Mouse (Mus musculus): Measurements from ENCODE around the gene Golga2. TPM values are rescaled to one million over a fixed set of nuclear protein-coding genes. Genes with fewer than 3 reads are reported as not detected.

Gene Golga2
- polyA plus RNA-seq, 1 experiment from 2014 or later: 24.3 TPM

DNA sequence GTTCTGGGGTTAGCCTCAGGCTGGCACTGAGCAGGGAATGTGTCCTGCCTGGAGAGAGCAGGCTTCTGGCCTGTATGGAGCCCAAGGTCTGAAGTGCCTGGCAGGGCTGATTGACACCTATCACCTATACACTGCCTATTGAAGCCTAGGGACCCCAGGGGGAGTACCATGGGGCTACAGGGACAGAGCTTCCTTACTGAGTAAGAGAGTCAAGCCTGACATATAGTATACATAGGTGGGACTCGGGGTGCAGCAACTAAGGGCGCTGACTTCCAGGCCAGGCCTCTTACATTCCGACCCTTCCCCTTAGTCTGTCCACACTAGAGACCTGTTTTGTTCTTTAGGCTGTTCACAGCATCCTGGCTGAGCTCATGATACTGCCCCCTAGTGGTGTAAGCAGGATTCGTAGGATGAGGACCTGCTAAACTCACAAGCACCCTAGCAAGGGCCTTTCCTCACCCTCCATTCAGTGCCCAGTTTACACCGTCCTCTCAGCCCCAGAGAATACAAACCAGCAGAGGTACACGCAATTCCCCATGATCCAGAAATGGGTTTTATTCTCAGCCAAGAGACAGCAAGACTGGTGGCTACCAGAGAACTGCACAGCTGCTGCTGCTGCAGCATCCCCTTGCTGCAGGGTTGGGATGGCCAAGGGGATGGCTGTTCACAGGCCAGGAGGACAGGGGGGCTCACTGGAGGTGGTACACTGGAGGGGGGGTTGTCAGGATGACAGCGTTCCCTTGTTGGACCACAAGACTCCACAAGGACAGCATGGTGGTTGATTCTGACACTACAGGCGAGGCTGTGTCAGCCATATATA, 21.0 kb downstream of the Golga2 start:
- Histone ChIP-seq H3K4me2 (replicated peaks; ENCODE audit: low read depth, low read length) (no peak overlapping the region), H3K9me3 (ENCODE audit: control insufficient read depth, low read depth, low read length) (no peaks in the 10 kb centered on the region), H3K36me3 (ENCODE audit: control insufficient read depth, insufficient read depth, low read length) (peaks cover 59% of the 10 kb centered on the region), H3K9ac (replicated peaks; ENCODE audit: low read depth, low read length) (no peak overlapping the region), H3K4me3 (ENCODE audit: low read depth, low read length) (no peak overlapping the region), H3K27me3 (ENCODE audit: control insufficient read depth, insufficient read depth, low read length) (no peaks in the 10 kb centered on the region), H3K4me1 (ENCODE audit: control insufficient read depth, insufficient read depth, low read length) (peaks cover 16% of the 10 kb centered on the region), H3K27ac (ENCODE audit: low read length) (no peak overlapping the region)
- 53% methylated on average over 8 of the region's 8 CpGs for whole genome bisulfite sequencing
- no peak for ATAC-seq (ENCODE audit: insufficient number of reproducible peaks, insufficient read depth, low FRiP score, low read depth)

- 87% methylated on average over 16 of the region's 16 CpGs for WGBS
- H3K4me3 ChIP-seq (ENCODE audit: low read depth, low read length): no peak overlapping the region
- H3K4me2 ChIP-seq (replicated peaks; ENCODE audit: low read depth, low read length): no peak overlapping the region
- peaks cover 16% of the 10 kb centered on the region for H3K4me1 ChIP-seq (ENCODE audit: control insufficient read depth, insufficient read depth, low read length)
- H3K36me3 ChIP-seq (ENCODE audit: control insufficient read depth, insufficient read depth, low read length): peaks cover 50% of the 10 kb centered on the region
- H3K9ac ChIP-seq (replicated peaks; ENCODE audit: low read depth, low read length): no peak overlapping the region
- no peaks in the 10 kb centered on the region for H3K9me3 ChIP-seq (ENCODE audit: control insufficient read depth, low read depth, low read length)
- ATAC-seq (ENCODE audit: insufficient number of reproducible peaks, insufficient read depth, low FRiP score, low read depth): no peak
- H3K27me3 ChIP-seq (ENCODE audit: control insufficient read depth, insufficient read depth, low read length): no peaks in the 10 kb centered on the region
- no peak overlapping the region for H3K27ac ChIP-seq (ENCODE audit: low read length)
Measured at GRCm38 (mm10) chr2:32308870-32309568, 21.8 kb downstream of the Golga2 start.

DNA sequence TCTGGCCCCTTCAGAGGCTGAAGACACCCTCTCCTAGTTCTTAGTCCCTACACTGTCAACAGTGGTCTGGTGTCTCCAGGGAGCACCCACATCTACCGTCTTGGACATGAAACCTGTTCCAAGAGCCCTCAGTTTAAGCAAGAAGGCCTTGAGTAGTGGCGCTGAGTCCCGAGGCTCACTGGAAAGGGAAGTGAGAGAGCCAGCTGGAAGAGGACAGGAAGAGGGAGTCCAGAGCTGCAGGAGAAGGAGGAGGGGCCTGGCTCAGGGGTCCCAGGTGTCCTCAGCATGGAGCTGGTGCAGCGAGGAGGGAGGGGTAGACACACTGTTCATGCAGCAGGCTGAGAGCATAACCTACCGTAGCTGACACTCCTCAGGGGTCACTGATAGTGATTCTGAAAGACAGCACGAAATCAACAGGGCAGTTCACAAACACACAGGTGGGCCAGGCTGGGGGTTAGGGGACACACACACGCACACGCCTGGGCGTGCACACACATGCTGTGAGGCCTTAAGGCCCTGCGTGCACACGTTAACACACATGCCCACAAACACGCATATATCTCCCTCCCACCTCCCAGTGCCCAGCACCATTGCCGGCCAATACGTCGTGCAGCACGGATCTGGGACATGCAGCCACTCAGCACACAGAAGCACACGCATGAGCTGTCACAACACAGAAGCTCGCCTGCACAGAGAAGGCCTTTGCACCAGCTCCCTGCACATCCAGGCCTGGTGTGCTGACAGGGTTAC, 23.1 kb downstream of the Golga2 start:
- H3K36me3 ChIP-seq (ENCODE audit: control insufficient read depth, insufficient read depth, low read length): peaks cover 42% of the 10 kb centered on the region; the same call in 1 of the 2 replicates
- WGBS: 83% methylated on average over 18 of the region's 18 CpGs
- no peak overlapping the region for H3K27ac ChIP-seq (ENCODE audit: low read length)
- H3K27me3 ChIP-seq (ENCODE audit: control insufficient read depth, insufficient read depth, low read length): no peaks in the 10 kb centered on the region
- H3K4me3 ChIP-seq (ENCODE audit: low read depth, low read length): no peak overlapping the region
- peaks cover 22% of the 10 kb centered on the region for H3K4me1 ChIP-seq (ENCODE audit: control insufficient read depth, insufficient read depth, low read length)
- no peak for ATAC-seq (ENCODE audit: insufficient number of reproducible peaks, insufficient read depth, low FRiP score, low read depth)
- peak overlapping the region; percentile 100 for H3K4me2 ChIP-seq (replicated peaks; ENCODE audit: low read depth, low read length)
- no peak overlapping the region for H3K9ac ChIP-seq (replicated peaks; ENCODE audit: low read depth, low read length)
- H3K9me3 ChIP-seq (ENCODE audit: control insufficient read depth, low read depth, low read length): no peaks in the 10 kb centered on the region

DNA sequence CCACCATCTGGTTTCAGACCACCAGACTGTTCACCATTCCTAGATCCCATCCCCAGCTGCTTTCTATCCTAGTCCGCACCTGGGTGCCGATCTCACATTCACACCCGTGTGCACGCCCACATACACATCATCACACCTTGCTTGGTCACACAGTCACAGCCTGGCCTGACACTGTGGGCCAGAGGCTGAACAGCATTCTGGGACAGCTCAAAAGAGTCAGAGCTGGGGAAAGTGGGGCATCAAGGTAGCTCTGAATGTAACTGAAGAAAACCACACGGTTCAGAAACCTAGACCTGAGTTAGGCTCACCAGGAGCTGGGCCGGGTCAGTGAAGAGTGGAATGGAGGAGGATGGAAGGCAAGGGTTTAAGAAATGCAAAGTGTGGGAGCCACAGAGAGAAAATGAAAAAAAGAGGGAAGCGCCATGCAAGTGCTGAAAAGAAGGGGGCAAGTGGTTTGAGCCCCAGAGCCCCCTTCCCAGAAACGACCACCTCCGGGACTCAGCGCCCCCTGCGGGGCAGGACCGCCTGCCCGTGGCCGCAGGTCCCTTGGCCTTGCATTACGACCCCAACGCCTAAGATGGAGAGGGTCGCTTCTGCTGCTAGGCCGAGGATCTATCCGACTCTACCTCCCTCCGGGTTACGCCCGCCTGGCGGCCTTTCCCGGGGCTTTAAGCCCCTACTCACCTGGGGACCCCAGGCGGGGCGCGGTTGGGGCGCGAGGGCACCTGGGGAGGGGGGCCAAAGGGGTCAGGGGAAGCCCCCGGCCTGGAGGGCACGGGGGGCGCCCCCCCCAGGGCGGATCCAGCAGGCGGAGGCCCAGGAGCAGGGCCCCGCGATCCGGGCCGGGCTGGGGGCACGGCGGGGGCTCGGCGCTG, 24.5 kb downstream of the Golga2 start:
- WGBS: 9% methylated on average over 36 of the region's 42 CpGs
- no peaks in the 10 kb centered on the region for H3K9me3 ChIP-seq (ENCODE audit: control insufficient read depth, low read depth, low read length)
- peak overlapping the region; percentile 82 for H3K4me3 ChIP-seq (ENCODE audit: low read depth, low read length)
- H3K27me3 ChIP-seq (ENCODE audit: control insufficient read depth, insufficient read depth, low read length): no peaks in the 10 kb centered on the region
- H3K36me3 ChIP-seq (ENCODE audit: control insufficient read depth, insufficient read depth, low read length): peaks cover 33% of the 10 kb centered on the region; the same call in 1 of the 2 replicates
- H3K4me1 ChIP-seq (ENCODE audit: control insufficient read depth, insufficient read depth, low read length): peaks cover 35% of the 10 kb centered on the region
- H3K9ac ChIP-seq (replicated peaks; ENCODE audit: low read depth, low read length): peak overlapping the region; percentile 65
- peak overlapping the region; percentile 44; the same call in 1 of the 2 replicates for H3K27ac ChIP-seq (ENCODE audit: low read length)
- no peak for ATAC-seq (ENCODE audit: insufficient number of reproducible peaks, insufficient read depth, low FRiP score, low read depth)
- H3K4me2 ChIP-seq (replicated peaks; ENCODE audit: low read depth, low read length): peak overlapping the region; percentile 100

GRCm38 (mm10) chr2:32312318-32312964, 25.3 kb downstream of the Golga2 start:
- Histone ChIP-seq H3K4me2 (replicated peaks; ENCODE audit: low read depth, low read length) (peak overlapping the region; percentile 100), H3K27me3 (ENCODE audit: control insufficient read depth, insufficient read depth, low read length) (no peaks in the 10 kb centered on the region), H3K36me3 (ENCODE audit: control insufficient read depth, insufficient read depth, low read length) (peaks cover 25% of the 10 kb centered on the region; the same call in 1 of the 2 replicates), H3K4me3 (ENCODE audit: low read depth, low read length) (peak overlapping the region; percentile 82), H3K9me3 (ENCODE audit: control insufficient read depth, low read depth, low read length) (no peaks in the 10 kb centered on the region), H3K9ac (replicated peaks; ENCODE audit: low read depth, low read length) (peak overlapping the region; percentile 65), H3K4me1 (ENCODE audit: control insufficient read depth, insufficient read depth, low read length) (peaks cover 43% of the 10 kb centered on the region), H3K27ac (ENCODE audit: low read length) (peak overlapping the region; percentile 44; the same call in 1 of the 2 replicates)
- 2% methylated on average over 44 of the region's 56 CpGs for whole genome bisulfite sequencing
- ATAC-seq (ENCODE audit: insufficient number of reproducible peaks, insufficient read depth, low FRiP score, low read depth): peak; percentile 79

DNA sequence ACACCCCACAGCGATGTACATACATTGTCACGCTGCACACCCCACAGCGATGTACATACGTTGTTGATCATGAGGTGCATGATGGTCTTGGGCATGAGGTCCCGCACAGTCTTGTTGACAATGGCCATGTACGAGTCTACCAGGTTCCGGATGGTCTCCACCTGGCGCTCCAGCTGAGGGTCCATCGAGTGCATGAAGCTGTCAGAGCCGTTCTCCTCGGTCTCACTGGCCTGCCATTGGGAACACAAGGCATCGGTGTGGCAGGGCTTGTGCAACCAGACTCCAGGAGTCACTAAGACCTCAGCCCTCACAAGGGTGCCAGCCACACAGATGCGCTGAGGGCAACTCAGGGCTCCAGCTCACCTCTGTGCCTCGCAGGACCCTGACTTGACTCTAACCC, 27.6 kb downstream of the Golga2 start:
- no peaks in the 10 kb centered on the region for H3K27me3 ChIP-seq (ENCODE audit: control insufficient read depth, insufficient read depth, low read length)
- H3K4me1 ChIP-seq (ENCODE audit: control insufficient read depth, insufficient read depth, low read length): peaks cover 53% of the 10 kb centered on the region
- H3K27ac ChIP-seq (ENCODE audit: low read length): peak overlapping the region; percentile 99
- no peak overlapping the region for H3K4me3 ChIP-seq (ENCODE audit: low read depth, low read length)
- H3K36me3 ChIP-seq (ENCODE audit: control insufficient read depth, insufficient read depth, low read length): peaks cover 9% of the 10 kb centered on the region; the same call in 1 of the 2 replicates
- ATAC-seq (ENCODE audit: insufficient number of reproducible peaks, insufficient read depth, low FRiP score, low read depth): no peak
- 89% methylated on average over 14 of the region's 14 CpGs for WGBS
- H3K9me3 ChIP-seq (ENCODE audit: control insufficient read depth, low read depth, low read length): no peaks in the 10 kb centered on the region
- peak overlapping the region; percentile 30; the same call in 1 of the 2 replicates for H3K4me2 ChIP-seq (replicated peaks; ENCODE audit: low read depth, low read length)
- H3K9ac ChIP-seq (replicated peaks; ENCODE audit: low read depth, low read length): no peak overlapping the region

- 0 out of 2 replicates have a peak, but pooled peaks cover 2% of the 10 kb centered on the region for H3K36me3 ChIP-seq (ENCODE audit: control insufficient read depth, insufficient read depth, low read length)
- peak overlapping the region; percentile 30 for H3K4me2 ChIP-seq (replicated peaks; ENCODE audit: low read depth, low read length)
- no peak overlapping the region for H3K9ac ChIP-seq (replicated peaks; ENCODE audit: low read depth, low read length)
- no peak for ATAC-seq (ENCODE audit: insufficient number of reproducible peaks, insufficient read depth, low FRiP score, low read depth)
- no peaks in the 10 kb centered on the region for H3K27me3 ChIP-seq (ENCODE audit: control insufficient read depth, insufficient read depth, low read length)
- peak overlapping the region; percentile 99 for H3K27ac ChIP-seq (ENCODE audit: low read length)
- H3K4me3 ChIP-seq (ENCODE audit: low read depth, low read length): no peak overlapping the region
- WGBS: 4% methylated on average over 8 of the region's 8 CpGs
- H3K4me1 ChIP-seq (ENCODE audit: control insufficient read depth, insufficient read depth, low read length): peaks cover 58% of the 10 kb centered on the region
- no peaks in the 10 kb centered on the region for H3K9me3 ChIP-seq (ENCODE audit: control insufficient read depth, low read depth, low read length)
Measured at GRCm38 (mm10) chr2:32315751-32316150, 28.6 kb downstream of the Golga2 start.

All from stomach, embryonic 14.5 days (tissue).